Mouse (Mus musculus) layer of hippocampus, postnatal 14 days (tissue): ENCODE results near the gene Anxa2. TPM values are rescaled to one million over a fixed set of nuclear protein-coding genes. Genes with fewer than 3 reads are reported as not detected.

Experiments
- DNase-seq, 2 experiments: peaks; one replicate each; pipeline ENCODE4 v3.0.0; 2021 to 2022; ENCODE audit warnings: low spot score in 2 of 2, mixed read lengths in 1 of 2
- total RNA-seq, 2 experiments: library from RNA; stranded (reverse); gene quantifications; 2 replicates each; pipeline ENCODE4 v1.2.3; 2021

The Anxa2 gene
- total RNA-seq, 2 experiments from 2014 or later: 12.4 to 18.4 TPM

GRCm38 (mm10) chr9:69457747-69458625, 4.6 kb downstream of the Anxa2 start:
- peak in 1 of 2 experiments; percentile 46 for DNase-seq

DNA sequence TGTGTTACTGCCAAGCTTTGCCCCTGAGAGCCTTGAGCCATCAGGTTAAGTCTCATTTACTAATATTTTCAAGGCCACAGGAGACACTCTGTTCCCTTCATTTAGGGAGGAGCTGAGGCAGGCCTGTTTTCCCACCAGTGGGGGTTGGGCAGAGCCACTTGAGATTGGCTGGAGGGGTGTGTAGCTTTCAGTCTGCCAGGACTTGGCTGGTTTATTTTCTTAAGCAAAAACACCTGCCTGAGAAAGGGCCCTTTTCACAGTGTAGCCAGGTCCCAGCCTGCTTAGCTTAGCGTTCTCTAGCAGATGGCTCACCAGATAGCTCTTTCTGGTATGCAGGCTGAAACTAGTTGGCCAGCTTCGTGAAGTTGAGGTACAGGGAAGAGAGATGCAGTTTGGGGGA, 5.6 kb downstream of the Anxa2 start:
- no peak for DNase-seq

- no peak for DNase-seq
Measured at GRCm38 (mm10) chr9:69459876-69460275, 6.5 kb downstream of the Anxa2 start.

- no peak for DNase-seq
Measured at GRCm38 (mm10) chr9:69463046-69463445, 9.6 kb downstream of the Anxa2 start.

GRCm38 (mm10) chr9:69464109-69464756, 10.8 kb downstream of the Anxa2 start:
- no peak for DNase-seq

DNA sequence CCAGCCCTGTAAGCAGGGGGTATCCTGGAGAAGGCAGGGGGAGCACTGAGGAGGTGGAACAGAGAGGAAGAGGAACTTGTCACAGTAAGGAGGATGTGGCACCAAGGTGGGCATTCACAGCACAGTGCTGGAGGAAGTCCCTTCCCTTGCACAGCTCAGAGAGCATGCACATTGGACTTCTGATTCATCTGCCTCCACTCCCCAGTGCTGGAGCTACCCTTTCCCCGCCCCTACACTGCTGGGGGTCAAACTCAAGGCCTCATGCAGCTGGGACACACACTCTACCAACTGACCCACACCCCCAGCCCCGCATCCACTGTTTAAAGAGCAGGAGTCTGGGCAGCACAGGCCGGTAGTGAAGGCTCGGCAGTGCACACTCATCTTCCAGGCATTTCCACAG, 12.7 kb downstream of the Anxa2 start:
- DNase-seq: no peak

DNA sequence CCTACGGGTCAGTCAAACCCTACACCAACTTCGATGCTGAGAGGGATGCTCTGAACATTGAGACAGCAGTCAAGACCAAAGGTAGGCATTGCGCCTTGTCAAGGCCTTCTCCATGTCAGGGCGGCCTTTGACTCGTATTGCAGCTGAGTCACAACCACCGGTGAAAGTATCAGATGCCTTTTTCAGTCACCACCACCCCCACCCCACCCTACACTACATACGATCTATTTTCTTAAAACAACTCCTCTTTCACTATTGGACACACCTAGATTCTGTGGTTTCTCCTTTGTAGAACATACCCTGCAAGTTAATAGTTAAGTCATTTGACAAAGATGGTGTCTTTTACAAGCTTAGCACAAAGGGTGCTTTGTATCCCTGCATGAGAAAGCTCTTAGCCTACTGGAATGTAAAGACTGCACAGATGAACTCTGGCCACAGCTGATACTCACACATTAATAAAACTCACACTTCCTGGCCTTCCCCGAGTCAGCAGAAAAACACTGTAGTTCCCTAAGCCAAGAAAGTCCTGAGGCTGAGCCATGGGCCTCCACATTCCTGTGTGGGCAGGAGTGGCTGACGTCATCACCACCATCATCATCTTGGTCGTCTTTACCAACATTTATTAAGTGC, 14.0 kb downstream of the Anxa2 start:
- DNase-seq: no peak

- no peak for DNase-seq
Measured at GRCm38 (mm10) chr9:69468991-69469390, 15.6 kb downstream of the Anxa2 start.

DNA sequence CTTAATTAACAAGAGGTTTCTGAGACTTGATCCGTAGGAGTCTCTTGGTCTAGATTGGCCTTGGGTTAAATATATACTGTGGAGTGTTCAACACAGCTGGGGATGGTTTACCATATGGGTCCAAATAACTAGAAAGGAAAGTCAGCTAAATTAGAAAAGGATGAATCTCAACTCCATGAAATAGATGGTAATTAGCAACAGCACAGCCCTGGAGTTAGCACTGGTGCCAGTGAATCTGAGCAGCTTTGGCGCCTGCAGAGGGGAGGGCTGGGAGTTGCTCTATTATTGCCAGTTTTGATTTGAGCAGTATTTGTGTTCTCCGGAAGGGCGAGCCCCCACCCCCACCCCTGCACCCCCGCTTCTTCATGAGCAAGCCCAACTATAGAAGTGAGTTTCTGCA, 16.9 kb downstream of the Anxa2 start:
- no peak for DNase-seq

DNA sequence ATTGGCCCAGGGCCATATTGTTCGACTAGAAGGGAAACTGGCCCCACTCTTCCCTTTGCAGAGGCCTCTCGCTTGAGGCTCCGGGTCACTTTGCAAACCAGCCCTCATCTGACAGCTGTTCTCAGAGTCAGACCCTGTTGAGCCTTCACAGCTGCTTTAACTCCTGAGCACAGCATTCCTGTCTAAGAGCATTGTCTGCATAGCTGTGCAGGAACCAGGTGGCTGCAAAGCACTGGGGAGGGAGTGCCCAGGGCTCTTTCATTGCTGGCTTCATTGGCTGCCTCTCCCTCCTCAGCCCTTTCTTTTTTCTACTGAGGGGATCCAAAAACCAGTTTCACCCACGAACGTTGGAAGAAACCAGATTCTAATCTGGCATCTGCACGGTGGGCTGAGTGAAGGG, 17.5 kb downstream of the Anxa2 start:
- no peak for DNase-seq

DNA sequence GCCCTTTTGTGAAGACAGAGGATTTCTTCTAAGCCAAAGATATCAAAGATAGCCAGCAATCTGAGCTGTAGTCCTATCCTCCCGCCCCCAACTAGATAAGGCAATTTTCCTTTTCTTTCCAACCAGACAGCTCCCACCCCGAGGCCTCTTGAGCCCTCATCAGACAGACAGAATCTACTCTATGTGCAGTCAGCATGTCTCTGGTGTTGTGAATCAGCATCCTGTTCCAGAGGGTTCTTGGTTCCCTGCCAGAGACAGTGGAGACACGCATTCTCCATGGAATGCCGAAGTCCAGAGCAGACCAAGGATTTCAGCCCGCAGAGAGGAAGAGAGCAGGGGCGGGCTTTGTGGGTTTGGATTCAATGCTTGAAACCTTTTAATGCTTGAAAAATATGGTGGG, 19.3 kb downstream of the Anxa2 start:
- DNase-seq: no peak

DNA sequence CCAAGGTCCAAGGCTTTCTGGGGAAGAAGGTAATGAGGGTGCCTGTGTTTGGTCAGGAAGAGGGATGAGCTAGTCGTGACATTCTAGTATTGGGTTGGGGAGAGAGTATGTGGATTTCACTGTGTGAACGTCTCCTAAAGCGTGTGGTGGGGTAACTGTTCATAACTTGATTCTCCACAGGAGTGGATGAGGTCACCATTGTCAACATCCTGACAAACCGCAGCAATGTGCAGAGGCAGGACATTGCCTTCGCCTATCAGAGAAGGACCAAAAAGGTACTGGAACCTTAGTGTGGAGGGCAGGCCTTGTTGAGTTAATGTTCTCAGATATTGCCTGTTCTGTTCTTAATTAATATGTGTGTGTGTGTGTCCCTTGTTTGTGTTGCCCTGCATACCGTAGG, 22.5 kb downstream of the Anxa2 start:
- DNase-seq: no peak

DNA sequence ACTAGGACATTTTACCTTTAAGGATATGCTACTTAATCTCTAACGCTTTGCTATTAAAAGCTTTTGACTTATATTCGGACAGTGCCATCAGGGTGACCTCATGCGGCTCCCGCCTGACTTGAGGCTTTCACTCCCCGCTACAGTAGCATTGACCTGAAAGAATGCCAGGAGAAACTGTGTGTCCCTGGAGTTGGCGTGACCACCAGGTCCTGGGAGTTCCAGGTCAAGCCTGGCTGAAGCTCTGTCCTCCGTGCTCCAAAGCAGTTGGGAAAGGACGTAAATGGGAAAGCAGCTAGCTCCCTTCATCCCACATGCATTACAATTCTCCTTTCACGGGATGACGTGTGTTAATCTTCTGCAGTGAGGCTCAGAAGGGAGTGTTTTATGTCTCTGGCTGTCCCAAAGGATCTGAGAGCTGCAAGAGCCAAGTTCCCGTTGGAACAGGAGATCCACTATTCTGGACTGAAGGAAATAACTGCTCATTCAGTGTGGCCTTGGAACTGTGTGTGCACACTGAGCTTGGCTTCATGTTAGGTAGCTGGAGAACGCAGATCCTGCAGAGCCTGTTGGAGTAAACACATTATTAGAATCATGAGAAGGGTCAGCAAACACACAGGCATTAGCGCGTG, 23.9 kb downstream of the Anxa2 start:
- no peak for DNase-seq

DNA sequence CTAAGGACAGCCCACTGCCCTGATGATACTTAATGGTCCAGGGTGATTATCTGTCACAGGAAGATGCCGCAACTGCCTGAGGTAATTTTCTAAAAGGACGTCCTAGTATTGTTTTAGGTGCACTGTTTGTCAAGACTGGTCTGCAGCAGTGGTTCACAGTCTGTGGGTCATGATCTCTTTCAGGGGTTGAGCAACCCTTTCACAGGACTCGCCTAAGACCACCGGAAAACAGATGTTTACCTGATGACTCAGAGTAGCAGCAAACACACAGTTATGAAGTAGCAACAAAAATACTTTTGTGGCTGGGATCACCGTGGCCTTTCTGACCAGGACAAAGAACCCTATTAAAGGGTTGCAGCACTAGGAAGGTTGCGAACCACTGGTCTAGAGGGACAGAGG, 24.4 kb downstream of the Anxa2 start:
- no peak for DNase-seq

DNA sequence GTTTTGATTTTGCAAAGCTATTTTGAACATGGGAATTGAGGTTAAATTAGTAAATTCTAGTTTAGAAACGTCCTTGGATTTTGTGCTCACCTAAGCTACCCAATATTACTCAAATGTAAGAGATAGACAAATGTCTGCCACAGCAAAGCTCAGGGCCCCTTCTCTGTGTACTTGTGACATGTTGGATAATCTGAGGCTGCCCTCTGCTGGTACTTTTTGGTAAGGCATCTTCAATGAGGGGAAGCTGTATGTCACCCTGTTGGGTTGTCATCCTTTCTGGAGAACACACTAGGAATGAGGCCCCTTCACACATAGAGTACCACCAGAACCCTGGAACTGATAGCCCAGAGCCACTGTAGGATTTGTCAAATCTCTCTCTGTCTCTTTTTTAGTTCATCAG, 26.9 kb downstream of the Anxa2 start:
- DNase-seq: peak; percentile 88 to 93

- no peak for DNase-seq
Measured at GRCm38 (mm10) chr9:69483811-69484210, 30.4 kb downstream of the Anxa2 start.

- DNase-seq: no peak
Measured at GRCm38 (mm10) chr9:69486140-69486539, 32.7 kb downstream of the Anxa2 start.

DNA sequence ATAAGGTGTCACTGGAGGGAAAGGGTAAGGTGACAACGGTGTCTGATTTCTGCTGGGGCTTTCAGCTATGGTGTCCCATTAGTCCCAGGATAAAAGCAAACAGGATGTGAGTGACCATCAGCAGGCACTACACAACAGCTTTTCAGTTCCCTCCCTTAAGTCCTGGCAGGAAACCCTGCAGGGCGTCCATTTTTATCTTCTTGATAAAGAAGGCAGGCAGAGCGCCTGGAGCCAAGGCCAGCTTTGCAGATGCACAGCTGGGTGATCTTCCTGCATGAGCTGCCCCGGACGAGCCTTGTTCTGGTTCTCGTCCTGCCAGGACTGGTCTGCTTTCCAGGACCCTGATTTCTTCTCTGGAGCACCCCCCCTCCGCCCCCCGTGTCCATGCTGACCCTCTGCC, 35.1 kb downstream of the Anxa2 start:
- no peak for DNase-seq

GRCm38 (mm10) chr9:69488972-69489371, 35.6 kb downstream of the Anxa2 start:
- no peak for DNase-seq

DNA sequence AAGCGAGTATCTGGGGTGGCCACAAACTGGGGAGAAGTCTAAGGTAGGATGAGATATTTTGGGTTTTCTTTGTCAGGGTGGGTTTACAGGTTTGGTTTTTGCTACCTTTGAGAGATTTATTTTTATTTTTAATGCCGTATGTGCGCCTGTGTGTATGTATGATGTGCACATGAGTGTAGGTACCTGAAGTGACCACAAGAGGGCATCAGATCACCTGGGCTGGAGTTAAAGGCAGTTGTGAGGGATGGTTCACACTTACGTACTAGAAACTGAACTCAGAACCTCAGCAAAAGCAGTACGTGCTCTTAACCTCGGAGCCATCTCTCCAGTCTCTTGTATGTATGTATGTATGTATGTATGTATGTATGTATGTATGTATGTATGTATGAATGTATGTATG, 39.4 kb downstream of the Anxa2 start:
- DNase-seq: no peak

- peak; percentile 49 to 65 for DNase-seq
Measured at GRCm38 (mm10) chr9:69502504-69502903, 49.1 kb downstream of the Anxa2 start.

DNA sequence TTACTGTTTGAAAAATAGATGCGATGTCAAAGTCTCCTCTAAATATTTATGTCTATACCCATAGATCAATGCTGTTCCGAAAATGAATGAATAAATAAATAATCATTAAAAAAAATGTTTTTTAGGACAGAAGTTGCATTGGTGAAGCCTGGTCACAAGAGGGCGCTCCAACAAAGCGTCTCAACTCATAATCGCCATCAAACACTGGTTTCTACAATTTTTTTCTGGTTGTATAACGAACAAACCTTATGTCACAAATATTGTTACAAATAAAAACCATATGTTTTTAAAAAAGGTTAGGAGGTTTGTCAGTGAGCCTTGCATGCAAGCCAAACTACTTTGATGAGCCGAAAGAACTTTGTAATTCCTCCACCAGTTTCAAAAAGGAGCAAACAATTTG, 52.2 kb downstream of the Anxa2 start:
- peak in 1 of 2 experiments; percentile 42 for DNase-seq
